Mouse (Mus musculus) retina, postnatal 1 day (tissue): ENCODE results near the gene Fgfr2.
"Not testable (repeated sequence)": the region's sequence is repeated elsewhere in the genome, so short reads cannot be mapped to it uniquely, and the experiment has no call there.

ENCODE experiments used
- DNase-seq: peaks from one replicate; pipeline ENCODE4 v3.0.0-alpha.2; 2012

Gene Fgfr2

DNA sequence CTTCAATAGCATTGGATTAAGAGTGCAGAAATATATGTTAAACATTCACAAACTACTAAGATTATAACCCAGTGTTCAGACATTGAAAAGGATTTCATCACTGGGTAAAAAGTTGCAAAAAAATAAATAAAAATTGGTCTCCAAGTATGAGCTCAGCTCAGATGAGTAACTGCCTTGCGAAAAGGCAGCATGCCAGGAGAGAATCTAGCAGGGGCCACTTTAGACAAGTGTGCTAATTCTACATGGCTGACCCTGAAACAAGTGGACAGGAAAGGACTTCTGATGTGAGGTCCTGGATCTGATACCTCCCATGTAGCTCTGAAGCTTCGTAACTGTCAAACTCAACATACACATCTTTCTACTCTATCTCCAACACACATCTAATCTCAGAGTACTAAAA lies 2691.0 kb downstream of the Fgfr2 start:
- DNase-seq, result no peak

DNA sequence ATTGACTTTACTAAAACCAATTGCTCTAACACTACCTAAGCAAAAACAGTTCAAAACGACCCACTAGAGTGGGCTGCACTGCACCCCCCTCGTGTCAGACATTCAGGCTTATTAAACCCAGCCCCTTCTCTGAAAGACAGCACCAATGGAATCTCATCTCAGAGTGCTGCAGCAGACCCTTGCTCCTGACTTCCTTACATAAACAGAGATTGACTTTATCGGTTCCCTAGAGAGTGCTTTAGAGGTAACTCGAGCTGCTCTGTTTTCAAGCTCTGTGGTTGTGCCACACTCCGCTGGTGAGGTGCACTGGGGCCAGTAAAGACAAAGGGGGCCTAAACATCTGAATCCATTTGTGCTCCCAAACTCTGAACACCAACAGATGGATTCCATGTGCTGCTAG lies 2696.6 kb downstream of the Fgfr2 start:
- peak; percentile 1 for DNase-seq

DNA sequence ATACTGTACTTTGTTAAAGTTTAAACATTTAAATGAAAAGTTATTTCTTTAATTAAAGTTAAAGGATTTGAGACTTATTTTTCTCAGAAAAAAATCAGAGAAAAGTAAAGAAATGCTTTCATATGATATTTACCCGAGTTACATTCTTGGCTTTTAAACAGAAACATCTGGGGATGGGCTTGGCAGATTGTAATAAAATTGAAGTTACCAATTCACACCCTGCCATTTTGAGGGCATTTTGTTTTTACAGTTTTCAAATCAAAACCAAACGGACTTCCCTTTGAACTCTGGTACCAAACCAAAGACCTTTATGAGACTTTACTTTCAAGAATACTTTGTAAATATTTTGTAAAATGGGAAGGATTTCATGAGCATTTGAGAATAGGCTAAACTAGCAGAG lies 2697.2 kb downstream of the Fgfr2 start:
- DNase-seq, result no peak

DNA sequence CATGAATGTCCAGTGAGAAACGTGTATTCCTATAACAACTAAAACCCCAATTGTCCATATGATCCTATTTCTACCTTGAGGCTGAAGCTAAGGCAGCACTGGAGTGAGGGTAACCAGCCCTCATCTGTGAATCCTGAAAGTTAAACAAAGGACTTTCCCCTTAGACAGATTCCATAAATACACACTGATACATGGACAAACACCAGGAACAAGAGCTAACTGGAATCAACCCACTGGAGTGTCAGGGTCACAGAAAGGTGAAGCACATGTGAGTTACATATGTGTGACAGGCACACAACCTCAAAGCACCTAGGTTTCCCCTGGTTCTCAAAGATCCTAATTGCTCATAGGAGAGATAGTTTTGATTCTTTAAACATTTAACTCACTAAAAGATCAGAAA lies 2703.2 kb downstream of the Fgfr2 start:
- DNase-seq, result no peak

DNA sequence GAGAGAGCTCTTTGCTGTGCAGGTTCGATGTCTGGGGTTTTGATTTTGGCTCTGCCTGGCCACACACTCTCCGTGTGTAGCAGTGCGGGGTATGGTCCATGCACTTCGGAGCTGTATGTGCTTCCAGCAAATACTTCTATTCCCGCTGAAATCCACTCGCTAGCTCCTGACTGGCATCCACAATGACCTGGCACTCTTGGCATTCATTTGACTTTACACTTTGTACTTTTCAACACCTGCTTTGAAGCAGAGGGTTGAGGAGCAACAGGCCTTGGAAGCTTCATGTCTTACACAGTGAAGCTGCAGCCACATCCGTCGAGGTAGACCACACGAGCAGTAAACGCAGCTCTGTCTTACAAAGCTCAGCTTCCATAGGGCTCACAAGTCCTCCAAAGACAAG lies 2715.5 kb downstream of the Fgfr2 start:
- no peak for DNase-seq

DNA sequence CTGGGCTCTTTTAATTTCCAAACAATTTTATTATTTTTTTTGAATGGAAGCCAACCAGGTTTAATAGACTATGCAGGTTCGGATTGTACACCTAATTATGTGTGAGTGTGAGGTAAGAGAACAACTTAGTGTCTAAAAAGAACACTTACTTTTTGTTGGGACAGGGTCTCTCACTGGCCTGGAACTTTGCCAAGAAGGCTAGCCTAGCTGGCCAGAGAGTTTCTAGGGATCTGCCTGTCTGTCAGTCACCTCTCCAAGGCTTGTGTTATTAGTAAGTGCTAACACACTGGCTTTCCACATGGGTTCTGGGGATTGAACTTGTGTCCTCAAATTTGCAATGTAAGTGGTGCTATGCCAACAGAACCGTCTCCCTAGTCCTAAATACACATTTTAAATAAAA lies 2719.8 kb downstream of the Fgfr2 start:
- DNase-seq, result peak; percentile 24

DNA sequence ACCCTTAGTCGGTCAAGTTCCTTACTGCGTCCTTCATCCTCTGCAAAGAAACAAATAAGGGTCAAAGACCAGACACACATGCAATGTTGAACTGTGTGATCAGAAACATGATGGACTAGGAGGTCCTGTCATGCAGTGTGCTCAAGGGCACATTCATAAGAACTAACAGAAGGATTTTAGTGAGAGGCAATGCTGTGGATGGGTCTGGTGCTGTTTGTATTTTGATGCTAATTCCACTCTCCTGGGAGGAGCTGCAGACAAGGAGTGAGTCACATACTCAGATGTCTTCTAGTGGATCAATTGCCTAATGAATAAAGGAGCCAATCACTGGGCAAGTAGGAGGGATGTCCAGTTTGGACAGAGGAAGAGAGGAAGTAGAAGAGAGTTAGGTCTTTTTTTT lies 2728.5 kb downstream of the Fgfr2 start:
- no peak for DNase-seq

DNA sequence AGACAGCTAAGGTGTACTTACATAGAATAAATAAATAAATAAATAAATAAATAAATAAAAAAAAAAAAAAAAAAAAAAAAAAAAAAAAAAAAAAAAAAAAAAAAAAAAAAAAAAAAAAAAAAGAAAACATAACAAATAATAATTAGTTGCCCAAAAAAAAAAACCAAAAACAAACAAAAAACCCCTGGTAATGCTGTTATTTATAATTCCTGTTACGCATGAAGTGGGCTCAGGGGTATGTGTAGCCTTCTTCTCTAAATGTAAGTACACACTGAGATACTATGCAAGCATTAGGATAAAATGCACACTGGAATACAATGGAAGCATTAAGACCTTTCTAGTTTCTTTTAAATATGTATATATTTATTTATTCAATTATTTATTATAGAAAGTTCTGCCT lies 2733.1 kb downstream of the Fgfr2 start:
- not testable (repeated sequence) for DNase-seq

DNA sequence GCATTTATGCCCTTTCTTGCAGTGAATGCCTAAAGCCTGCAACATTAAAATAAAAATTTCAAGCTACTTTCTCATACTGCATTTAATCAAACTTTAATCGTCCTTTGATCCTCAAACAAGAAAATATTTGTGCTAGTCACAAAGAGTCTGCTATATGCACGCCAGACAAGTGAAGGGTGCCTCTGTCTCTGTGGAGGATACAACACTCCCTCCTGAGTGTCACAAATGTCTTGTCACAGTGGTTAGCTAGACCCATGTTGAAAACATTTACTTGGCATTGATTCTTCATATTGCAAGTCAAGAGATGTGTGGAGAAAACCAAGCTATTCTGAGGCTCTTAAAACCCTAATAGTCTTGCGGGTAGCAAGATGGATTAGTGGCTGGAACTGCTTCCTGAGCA lies 2736.8 kb downstream of the Fgfr2 start:
- no peak for DNase-seq

DNA sequence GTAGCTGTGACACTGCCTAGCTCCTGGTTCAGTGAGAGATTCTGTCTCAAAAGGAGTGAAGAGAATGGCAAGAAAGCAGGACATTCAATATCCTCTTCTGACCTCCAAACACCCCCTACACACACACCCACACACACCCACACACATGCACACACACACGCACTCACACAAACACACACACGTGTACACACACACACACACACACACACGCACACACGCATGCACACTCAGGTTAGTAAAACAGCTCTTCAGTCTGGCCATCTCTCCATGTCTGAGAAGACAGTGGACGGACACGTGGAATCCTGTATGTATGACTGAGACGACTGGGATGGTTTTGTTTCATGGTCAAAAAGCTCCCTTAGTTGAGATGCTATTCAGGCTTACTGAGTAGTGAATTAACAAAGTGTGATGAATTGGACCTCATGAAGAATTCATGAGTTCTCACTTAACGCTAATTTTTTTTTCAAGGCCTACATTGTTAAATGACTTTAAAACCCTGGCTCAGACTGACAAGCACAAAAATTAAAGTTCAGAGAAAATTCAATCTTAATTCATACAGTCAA lies 2737.3 kb downstream of the Fgfr2 start:
- DNase-seq, result no peak

DNA sequence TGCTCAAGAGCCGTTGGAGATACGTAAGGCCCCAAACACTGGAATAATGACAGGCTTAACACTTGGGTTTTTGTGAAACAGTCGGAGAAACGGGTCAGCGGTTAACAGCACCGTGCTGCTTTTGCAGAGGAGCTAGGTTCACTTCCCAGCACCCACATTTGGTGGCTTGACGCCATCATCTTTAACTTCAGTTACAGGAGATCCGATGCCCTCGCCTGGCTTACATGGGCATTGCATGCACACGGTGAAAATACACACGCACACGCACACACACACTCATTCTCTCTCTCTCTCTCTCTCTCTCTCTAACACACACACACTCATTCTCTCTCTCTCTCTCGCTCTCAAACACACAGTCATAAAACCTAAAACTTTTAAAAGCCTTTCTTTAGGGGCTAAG lies 2741.0 kb downstream of the Fgfr2 start:
- no peak for DNase-seq

DNA sequence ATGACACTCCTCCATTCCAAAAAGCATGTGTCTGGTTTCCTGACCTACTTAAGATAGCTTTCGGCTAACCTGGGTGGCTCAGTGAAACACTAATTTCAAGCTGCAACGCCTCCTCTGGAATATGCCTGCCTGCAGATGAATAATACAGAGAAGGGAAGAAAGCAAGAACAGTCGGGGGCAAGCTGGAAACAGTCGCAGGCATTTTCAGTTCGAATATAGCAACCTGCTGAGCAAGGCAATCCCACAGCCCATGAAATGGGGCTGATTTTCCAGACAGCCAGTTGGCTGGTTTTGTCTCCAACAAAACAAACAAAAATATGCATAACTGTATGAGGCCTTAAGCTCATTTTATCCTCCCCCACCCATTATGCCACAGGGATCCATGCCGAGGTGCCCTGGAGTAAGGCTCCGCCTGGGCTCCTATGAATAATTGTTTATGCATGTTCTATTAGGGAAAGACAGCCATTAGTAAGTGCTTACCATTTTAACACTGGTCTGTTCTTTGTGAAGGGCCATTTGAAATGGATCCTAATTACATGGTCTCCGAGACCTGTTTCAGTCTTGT lies 2741.7 kb downstream of the Fgfr2 start:
- peak; percentile 36 for DNase-seq

DNA sequence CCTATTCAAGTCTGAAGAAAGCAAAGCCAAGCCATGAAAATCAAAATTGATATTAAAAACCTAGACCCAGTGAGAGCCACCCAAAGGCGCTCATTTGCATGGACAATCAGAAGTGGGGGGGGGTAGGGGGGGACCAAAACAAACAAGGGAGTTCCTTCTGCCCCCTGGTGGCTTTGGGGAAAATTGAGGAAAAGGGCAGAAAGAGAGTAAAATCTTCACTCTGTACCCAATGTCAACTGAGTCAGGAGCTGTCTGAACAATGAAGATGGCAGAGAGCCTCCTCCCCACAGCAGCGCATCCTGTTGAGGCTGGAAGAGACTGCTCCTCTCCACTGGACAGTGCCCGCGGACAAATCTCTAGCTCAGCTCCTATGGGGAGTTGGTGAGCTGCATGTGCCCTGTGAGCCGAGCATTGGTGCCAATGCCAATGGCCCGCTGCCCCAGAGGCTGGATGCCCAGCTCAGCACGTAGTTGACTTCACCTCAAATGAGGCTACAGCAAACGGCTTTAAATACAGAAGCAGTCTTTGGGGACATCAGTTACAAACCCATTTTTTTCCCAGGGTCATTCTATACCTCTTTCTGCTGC lies 2742.3 kb downstream of the Fgfr2 start:
- DNase-seq, result peak; percentile 17

DNA sequence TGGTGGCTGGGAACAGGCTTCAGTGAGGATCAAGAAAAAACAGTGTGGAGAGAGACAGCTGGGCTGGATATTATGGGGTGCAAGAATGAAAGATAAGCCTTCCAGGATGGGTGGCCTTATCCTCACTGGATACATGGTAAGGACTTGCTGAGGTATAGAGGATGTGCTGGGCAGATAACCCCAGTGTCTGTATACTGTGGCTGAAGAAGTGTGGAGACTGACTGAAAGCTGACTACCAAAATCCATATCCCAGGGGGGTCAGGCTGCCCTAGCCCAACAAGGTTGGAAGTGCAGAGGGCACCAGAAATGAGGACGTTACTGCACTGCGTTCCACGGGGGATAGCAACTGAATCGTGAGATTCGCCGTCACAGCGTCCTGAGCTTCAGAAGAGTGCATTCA lies 2742.8 kb downstream of the Fgfr2 start:
- DNase-seq, result no peak

DNA sequence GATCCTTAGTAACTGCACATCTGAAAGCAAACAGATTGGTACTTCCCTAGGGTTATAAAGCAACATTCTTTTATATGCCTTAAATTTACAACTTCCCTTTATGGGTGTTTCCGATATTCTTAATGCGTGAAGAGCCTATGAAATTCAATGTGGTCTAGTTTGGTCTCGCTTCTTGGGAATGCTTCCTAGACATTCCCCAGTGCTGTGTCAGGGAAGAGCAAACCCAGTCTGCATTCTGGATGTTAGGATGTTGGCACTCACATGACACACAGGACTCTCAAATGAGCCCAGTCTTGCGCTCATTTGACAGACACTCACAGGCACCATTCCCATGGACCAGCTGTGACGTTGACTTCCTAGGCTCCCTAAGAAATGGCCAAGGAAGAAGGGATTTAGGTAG lies 2743.3 kb downstream of the Fgfr2 start:
- no peak for DNase-seq

DNA sequence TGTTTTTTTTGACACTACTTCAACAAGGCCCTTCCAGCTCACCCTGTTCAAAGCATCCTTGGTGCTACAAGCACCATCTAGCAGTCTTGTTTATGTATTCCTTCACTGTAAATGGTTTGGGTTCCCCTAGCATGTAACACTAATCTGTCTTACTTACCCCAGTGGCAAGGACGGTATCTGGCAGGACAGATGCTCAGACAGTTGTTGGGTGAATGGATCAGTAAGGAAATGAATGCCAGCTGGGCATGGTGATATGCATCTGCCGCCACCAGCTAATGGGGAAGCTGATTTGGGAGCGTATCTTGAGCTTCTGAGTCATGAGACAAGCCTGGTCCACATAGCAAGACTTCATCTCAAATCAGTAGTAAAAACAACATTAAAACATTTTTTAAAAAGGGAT lies 2744.8 kb downstream of the Fgfr2 start:
- DNase-seq, result no peak

DNA sequence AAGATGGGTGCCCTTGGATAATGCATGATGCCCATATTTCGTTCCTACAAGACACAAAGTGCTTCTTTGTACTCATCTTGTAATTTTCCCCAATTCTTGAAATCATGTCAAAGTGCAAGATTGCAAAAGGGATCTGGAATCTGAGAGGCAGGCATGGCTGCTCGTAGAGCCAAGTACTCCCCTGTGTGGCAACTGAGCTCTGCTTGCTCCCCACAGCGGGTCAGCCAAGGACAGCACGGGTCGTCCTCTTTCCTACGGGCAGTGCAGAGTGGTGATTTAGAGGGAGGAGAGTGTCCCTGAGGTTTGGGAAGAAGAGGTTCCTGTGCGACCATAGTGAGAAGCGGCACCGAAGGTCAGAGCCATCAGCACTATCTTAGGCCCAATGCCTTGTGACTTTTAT lies 2748.8 kb downstream of the Fgfr2 start:
- DNase-seq, result no peak

DNA sequence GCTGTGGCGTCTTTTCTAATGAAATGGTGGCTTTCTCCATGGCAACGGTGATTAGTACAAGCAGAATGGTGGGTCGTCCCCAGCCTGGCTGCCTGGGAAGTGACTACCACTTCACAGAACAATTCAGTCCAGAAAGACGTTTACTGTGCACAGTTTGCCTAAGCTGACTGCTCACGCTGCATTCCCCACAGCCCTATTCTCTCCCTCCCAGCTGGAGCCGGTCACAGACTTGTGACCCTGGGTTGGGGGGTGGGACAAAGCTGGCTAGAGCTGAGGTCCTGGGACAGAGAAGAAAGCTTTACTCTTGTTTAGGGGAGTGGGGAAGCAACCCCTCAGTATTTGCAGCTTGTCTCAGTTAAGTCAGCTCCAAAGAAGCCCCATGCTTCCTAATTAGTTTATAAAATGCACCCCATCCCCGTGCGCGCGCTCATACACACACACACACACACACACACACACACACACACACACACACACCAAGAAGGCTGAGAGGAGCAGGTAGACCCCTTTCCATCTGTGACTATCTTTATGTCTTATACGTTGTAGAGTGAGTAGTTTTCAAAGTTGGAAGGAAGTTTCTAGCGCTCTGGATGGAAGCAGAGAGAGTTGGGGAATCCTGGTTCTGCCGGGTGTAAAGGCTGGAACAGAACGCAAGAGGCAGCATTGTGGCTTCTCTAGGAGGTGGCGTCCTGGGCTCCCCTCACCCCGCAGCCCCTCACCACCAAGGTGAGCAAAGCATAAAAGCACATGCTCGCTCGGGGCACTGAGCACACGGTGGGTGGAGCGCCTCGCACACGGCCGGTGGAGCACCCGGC lies 2754.1 kb downstream of the Fgfr2 start:
- DNase-seq, result peak; percentile 61

DNA sequence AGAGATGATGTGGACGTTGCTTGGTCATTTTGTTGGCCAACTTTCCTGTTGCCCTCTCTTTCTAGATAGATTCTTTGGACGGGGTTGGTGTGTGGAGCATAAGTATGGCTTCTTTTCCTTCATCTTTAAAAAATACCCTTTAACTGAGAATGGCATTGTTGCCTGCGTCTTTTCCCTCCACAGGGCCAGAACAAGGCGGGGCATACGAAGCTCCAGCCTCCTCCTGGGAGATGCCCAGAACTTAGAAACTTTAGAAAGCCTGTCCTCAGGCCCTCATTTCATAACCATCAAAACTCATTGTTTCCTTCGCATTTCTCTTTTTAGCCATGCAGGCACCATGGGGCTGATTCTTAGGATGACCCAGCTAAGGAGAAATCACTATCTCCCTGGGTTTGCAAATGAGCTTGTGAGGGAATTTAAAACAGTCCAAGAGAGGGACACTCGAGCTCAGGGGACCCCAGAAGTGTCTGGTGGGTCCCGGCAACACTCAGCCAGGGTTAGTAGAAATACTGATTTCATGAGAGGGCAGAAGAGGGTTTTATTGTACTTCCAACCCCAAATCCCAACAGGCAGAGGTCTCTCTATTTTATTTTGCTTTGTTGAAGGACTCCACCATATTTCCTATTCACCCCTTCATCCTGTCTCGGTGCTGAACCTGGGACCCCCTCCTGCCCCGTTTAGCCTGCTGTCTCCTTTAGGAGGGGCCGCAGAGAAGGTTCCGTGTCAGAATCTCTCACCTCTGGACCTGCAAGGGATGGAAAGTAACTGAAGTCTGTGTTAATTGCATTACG lies 2754.9 kb downstream of the Fgfr2 start:
- no peak for DNase-seq

DNA sequence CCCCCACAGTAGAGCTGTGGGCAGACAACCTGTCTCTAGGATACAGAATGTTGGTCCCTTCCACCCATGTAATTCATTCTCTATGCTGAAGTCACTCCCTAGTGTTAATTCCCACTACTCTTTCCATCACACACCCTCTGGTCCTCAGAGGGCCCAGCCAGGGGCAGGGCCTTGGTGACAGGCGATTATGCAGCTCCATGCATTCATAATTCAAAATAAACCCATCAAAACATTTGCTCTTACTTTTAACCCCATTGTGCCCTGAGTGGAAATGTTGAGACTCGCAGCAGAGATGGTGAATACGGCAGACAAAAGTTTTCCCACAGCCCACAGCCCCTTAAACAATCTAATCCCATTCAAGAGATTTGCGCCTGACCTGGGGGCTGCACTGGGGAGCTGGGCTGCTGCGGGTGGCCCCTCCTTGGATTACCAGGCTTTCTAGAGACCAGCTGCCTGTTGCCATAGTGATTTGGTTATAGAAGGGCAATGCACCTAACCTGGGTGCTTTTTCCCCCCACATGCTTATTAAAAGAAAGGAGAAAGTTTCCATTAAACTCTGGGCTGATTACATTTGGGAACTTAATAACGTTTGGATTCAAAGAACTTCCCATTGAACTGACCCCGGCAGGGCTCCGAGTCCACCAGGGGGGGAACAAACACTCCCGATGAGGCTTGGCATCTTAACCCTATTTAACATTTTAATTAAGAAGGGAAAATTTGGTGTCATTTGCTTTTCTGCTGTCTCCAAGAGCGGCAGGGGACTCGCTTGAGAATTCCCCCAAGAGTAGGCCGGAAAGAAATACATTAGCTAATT lies 2755.7 kb downstream of the Fgfr2 start:
- peak; percentile 48 for DNase-seq

DNA sequence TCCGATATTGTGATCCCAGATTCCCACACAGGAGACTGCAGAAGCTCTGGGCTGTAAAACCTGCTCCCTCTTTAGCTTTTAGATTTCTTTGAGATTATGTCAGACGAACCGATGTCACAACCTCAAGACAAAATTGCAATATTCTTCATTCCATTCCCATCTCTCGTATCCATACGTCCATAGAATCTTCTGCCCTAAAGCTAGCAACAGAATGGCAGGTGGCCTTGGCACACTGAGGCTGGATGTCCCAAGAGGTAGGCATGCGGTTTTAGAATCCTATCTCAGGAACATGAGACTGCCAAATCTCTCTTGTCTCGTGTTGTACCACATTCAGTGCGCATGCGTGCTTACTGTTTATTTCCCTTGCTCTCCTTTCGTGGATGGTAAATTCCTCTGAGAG lies 2757.4 kb downstream of the Fgfr2 start:
- DNase-seq, result no peak

DNA sequence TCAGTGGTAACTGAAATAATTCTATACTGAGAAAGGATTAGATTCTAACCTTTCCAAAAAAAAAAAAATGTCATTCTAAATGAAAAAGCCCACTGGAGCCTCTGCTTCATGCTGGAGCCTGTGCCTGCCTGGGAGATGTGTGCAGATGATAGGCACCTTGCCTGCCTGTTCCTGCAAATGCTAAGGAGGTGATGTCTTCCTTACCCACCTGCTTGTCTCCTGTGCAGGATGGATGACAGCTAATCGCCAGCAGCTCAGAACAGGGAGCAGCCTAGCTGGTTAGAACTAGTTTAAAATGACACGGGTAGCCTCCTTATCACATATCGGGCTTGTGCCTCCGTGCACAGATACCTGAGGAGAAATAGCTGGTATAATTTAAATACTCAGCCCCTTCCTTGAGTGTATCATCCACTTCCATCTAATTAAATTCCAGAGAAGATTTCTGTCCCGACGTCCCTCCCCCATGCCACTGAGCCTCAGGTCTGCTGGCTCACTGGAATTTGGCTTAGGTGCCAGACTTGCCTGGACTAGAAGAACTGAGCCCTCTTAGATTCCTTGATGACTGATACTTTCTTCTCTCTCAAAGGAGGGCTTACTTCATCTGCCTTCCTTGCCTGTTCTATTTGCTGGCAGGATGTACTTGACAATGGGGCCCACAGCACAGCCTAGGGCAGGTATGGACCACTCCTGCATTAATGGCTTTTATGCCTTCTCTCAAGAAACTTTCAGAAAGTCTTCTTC lies 2782.6 kb downstream of the Fgfr2 start:
- no peak for DNase-seq
